Mouse (Mus musculus) megakaryocyte, embryonic 14.5 days (primary cell): Measurements from ENCODE around the gene Ccl24.

ENCODE experiments used
- FLI1 ChIP-seq: IDR thresholded peaks from 2 replicates; pipeline ENCODE4 v1.6.1; 2012; ENCODE audit warnings: low read length, inconsistent platforms, mixed read lengths
- GATA1 ChIP-seq: IDR thresholded peaks from 3 replicates; pipeline ENCODE4 v1.6.1; 2012; ENCODE audit warnings: mixed read lengths, low read length, inconsistent platforms, borderline replicate concordance

DNA sequence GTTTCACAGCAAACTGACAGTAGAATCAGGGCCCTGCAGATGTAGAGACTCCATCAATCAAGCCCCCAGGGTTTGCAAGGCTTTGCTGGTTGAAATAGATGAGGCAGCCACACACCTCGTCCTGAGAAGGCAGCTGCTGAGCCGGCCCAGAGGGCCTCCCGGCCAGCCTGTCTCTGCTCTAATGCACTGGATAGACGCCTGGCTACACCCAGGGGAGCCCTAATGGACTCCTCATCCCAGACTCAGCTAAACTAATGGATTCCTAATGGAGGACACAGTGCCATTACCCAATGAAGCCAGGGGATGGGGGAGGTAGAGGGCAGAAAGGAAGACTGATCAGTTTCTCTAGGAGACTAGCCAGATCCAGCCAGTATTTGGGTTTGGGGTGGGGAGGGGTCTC lies 15.8 kb downstream of the Ccl24 start:
- TF ChIP-seq FLI1 (no peak), GATA1 (no peak)
